Mouse (Mus musculus): Measurements from ENCODE around the gene Edaradd. TPM values are rescaled to one million over a fixed set of nuclear protein-coding genes. Genes with fewer than 3 reads are reported as not detected.

Gene Edaradd
- polyA plus RNA-seq, 1 experiment from 2014 or later: 0.38 TPM

GRCm38 (mm10) chr13:12539716-12540115 lies 19.5 kb upstream of the Edaradd start:
- Histone ChIP-seq H3K4me3 (ENCODE audit: control insufficient read depth in 1 of 2, insufficient read depth in 1 of 2, low read depth in 1 of 2, low read length in 2 of 2) (no peak overlapping the region), H3K27ac (replicated peaks in 1 of 2; ENCODE audit: control insufficient read depth in 1 of 2, insufficient read depth in 1 of 2, low read depth in 2 of 2, low read length in 2 of 2) (no peak overlapping the region), H3K9me3 (ENCODE audit: control insufficient read depth, low read length) (0 out of 2 replicates have a peak, but pooled peaks cover 3% of the 10 kb centered on the region), H3K9ac (ENCODE audit: low read length) (no peak overlapping the region), H3K4me2 (ENCODE audit: low read length) (no peak overlapping the region), H3K4me1 (ENCODE audit: control insufficient read depth in 2 of 2, insufficient read depth in 2 of 2, low read length in 2 of 2) (peaks cover 7 to 8% of the 10 kb centered on the region in 2 experiments), H3K36me3 (ENCODE audit: control insufficient read depth, insufficient read depth, low read length) (no peaks in the 10 kb centered on the region), H3K27me3 (ENCODE audit: control insufficient read depth, insufficient read depth, low read length) (no peaks in the 10 kb centered on the region)
- 22% methylated on average over 11 of the region's 11 CpGs for WGBS
- ATAC-seq (ENCODE audit: insufficient number of reproducible peaks, insufficient read depth, low FRiP score, low read depth): no peak

GRCm38 (mm10) chr13:12537971-12538370 lies 17.7 kb upstream of the Edaradd start:
- Histone ChIP-seq H3K36me3 (ENCODE audit: control insufficient read depth, insufficient read depth, low read length) (no peaks in the 10 kb centered on the region), H3K9me3 (ENCODE audit: control insufficient read depth, low read length) (0 out of 2 replicates have a peak, but pooled peaks cover 3% of the 10 kb centered on the region), H3K4me1 (ENCODE audit: control insufficient read depth in 2 of 2, insufficient read depth in 2 of 2, low read length in 2 of 2) (peaks cover 7 to 8% of the 10 kb centered on the region in 2 experiments), H3K27ac (replicated peaks in 1 of 2; ENCODE audit: control insufficient read depth in 1 of 2, insufficient read depth in 1 of 2, low read depth in 2 of 2, low read length in 2 of 2) (no peak overlapping the region), H3K4me3 (ENCODE audit: control insufficient read depth in 1 of 2, insufficient read depth in 1 of 2, low read depth in 1 of 2, low read length in 2 of 2) (no peak overlapping the region), H3K4me2 (ENCODE audit: low read length) (no peak overlapping the region), H3K9ac (ENCODE audit: low read length) (no peak overlapping the region), H3K27me3 (ENCODE audit: control insufficient read depth, insufficient read depth, low read length) (no peaks in the 10 kb centered on the region)
- no peak for ATAC-seq (ENCODE audit: insufficient number of reproducible peaks, insufficient read depth, low FRiP score, low read depth)
- WGBS: 81% methylated on average over 6 of the region's 6 CpGs

GRCm38 (mm10) chr13:12534628-12535027 lies 14.4 kb upstream of the Edaradd start:
- Histone ChIP-seq H3K4me1 (ENCODE audit: control insufficient read depth in 2 of 2, insufficient read depth in 2 of 2, low read length in 2 of 2) (no peaks in the 10 kb centered on the region), H3K9ac (ENCODE audit: low read length) (no peak overlapping the region), H3K27ac (replicated peaks in 1 of 2; ENCODE audit: control insufficient read depth in 1 of 2, insufficient read depth in 1 of 2, low read depth in 2 of 2, low read length in 2 of 2) (no peak overlapping the region), H3K4me3 (ENCODE audit: control insufficient read depth in 1 of 2, insufficient read depth in 1 of 2, low read depth in 1 of 2, low read length in 2 of 2) (no peak overlapping the region), H3K36me3 (ENCODE audit: control insufficient read depth, insufficient read depth, low read length) (no peaks in the 10 kb centered on the region), H3K27me3 (ENCODE audit: control insufficient read depth, insufficient read depth, low read length) (no peaks in the 10 kb centered on the region), H3K9me3 (ENCODE audit: control insufficient read depth, low read length) (0 out of 2 replicates have a peak, but pooled peaks cover 3% of the 10 kb centered on the region), H3K4me2 (ENCODE audit: low read length) (no peak overlapping the region)
- WGBS: 74% methylated on average over 3 of the region's 3 CpGs
- no peak for ATAC-seq (ENCODE audit: insufficient number of reproducible peaks, insufficient read depth, low FRiP score, low read depth)

GRCm38 (mm10) chr13:12525678-12526077 lies 5.4 kb upstream of the Edaradd start:
- H3K4me1 ChIP-seq (ENCODE audit: control insufficient read depth in 2 of 2, insufficient read depth in 2 of 2, low read length in 2 of 2): 0 out of 4 replicates have a peak, but pooled peaks cover 0 to 6% of the 10 kb centered on the region in 2 experiments
- H3K4me2 ChIP-seq (ENCODE audit: low read length): no peak overlapping the region
- no peak overlapping the region for H3K9ac ChIP-seq (ENCODE audit: low read length)
- H3K9me3 ChIP-seq (ENCODE audit: control insufficient read depth, low read length): no peaks in the 10 kb centered on the region
- no peak for ATAC-seq (ENCODE audit: insufficient number of reproducible peaks, insufficient read depth, low FRiP score, low read depth)
- no peak overlapping the region for H3K27ac ChIP-seq (replicated peaks in 1 of 2; ENCODE audit: control insufficient read depth in 1 of 2, insufficient read depth in 1 of 2, low read depth in 2 of 2, low read length in 2 of 2)
- H3K36me3 ChIP-seq (ENCODE audit: control insufficient read depth, insufficient read depth, low read length): no peaks in the 10 kb centered on the region
- H3K27me3 ChIP-seq (ENCODE audit: control insufficient read depth, insufficient read depth, low read length): no peaks in the 10 kb centered on the region
- WGBS: 84% methylated on average over 4 of the region's 4 CpGs
- H3K4me3 ChIP-seq (ENCODE audit: control insufficient read depth in 1 of 2, insufficient read depth in 1 of 2, low read depth in 1 of 2, low read length in 2 of 2): no peak overlapping the region

GRCm38 (mm10) chr13:12522346-12522745 lies 2.1 kb upstream of the Edaradd start:
- H3K4me1 ChIP-seq (ENCODE audit: control insufficient read depth in 2 of 2, insufficient read depth in 2 of 2, low read length in 2 of 2): no peaks in the 10 kb centered on the region
- no peak overlapping the region for H3K4me2 ChIP-seq (ENCODE audit: low read length)
- no peaks in the 10 kb centered on the region for H3K9me3 ChIP-seq (ENCODE audit: control insufficient read depth, low read length)
- no peak overlapping the region for H3K4me3 ChIP-seq (ENCODE audit: control insufficient read depth in 1 of 2, insufficient read depth in 1 of 2, low read depth in 1 of 2, low read length in 2 of 2)
- no peaks in the 10 kb centered on the region for H3K36me3 ChIP-seq (ENCODE audit: control insufficient read depth, insufficient read depth, low read length)
- no peak overlapping the region for H3K27ac ChIP-seq (replicated peaks in 1 of 2; ENCODE audit: control insufficient read depth in 1 of 2, insufficient read depth in 1 of 2, low read depth in 2 of 2, low read length in 2 of 2)
- no peak overlapping the region for H3K9ac ChIP-seq (ENCODE audit: low read length)
- ATAC-seq (ENCODE audit: insufficient number of reproducible peaks, insufficient read depth, low FRiP score, low read depth): no peak
- H3K27me3 ChIP-seq (ENCODE audit: control insufficient read depth, insufficient read depth, low read length): no peaks in the 10 kb centered on the region; the same call in 1 of the 2 replicates

- peak overlapping the region; percentile 72 for H3K9ac ChIP-seq (ENCODE audit: low read length)
- ATAC-seq (ENCODE audit: insufficient number of reproducible peaks, insufficient read depth, low FRiP score, low read depth): no peak
- WGBS: 6% methylated on average over 18 of the region's 18 CpGs
Observed at GRCm38 (mm10) chr13:12519371-12519770, 867 bp downstream of the Edaradd start.

GRCm38 (mm10) chr13:12511189-12511965 lies 8.9 kb downstream of the Edaradd start:
- no peak overlapping the region for H3K4me3 ChIP-seq (ENCODE audit: control insufficient read depth in 1 of 2, insufficient read depth in 1 of 2, low read depth in 1 of 2, low read length in 2 of 2)
- H3K4me2 ChIP-seq (ENCODE audit: low read length): no peak overlapping the region
- no peaks in the 10 kb centered on the region for H3K27me3 ChIP-seq (ENCODE audit: control insufficient read depth, insufficient read depth, low read length)
- H3K36me3 ChIP-seq (ENCODE audit: control insufficient read depth, insufficient read depth, low read length): no peaks in the 10 kb centered on the region
- H3K27ac ChIP-seq (replicated peaks in 1 of 2; ENCODE audit: control insufficient read depth in 1 of 2, insufficient read depth in 1 of 2, low read depth in 2 of 2, low read length in 2 of 2): no peak overlapping the region
- H3K4me1 ChIP-seq (ENCODE audit: control insufficient read depth in 2 of 2, insufficient read depth in 2 of 2, low read length in 2 of 2): no peaks in the 10 kb centered on the region
- 73% methylated on average over 9 of the region's 9 CpGs for WGBS
- H3K9me3 ChIP-seq (ENCODE audit: control insufficient read depth, low read length): no peaks in the 10 kb centered on the region
- no peak overlapping the region for H3K9ac ChIP-seq (ENCODE audit: low read length)
- no peak for ATAC-seq (ENCODE audit: insufficient number of reproducible peaks, insufficient read depth, low FRiP score, low read depth)

More at GRCm38 (mm10) chr13:12519371-12519770, 867 bp downstream of the Edaradd start:
- H3K4me3 ChIP-seq (ENCODE audit: control insufficient read depth in 1 of 2, insufficient read depth in 1 of 2, low read depth in 1 of 2, low read length in 2 of 2): peak overlapping the region; percentile 23 to 66
- no peaks in the 10 kb centered on the region for H3K9me3 ChIP-seq (ENCODE audit: control insufficient read depth, low read length)
- H3K36me3 ChIP-seq (ENCODE audit: control insufficient read depth, insufficient read depth, low read length): no peaks in the 10 kb centered on the region
- no peaks in the 10 kb centered on the region for H3K4me1 ChIP-seq (ENCODE audit: control insufficient read depth in 2 of 2, insufficient read depth in 2 of 2, low read length in 2 of 2)
- peak overlapping the region; percentile 100 for H3K4me2 ChIP-seq (ENCODE audit: low read length)
- H3K27me3 ChIP-seq (ENCODE audit: control insufficient read depth, insufficient read depth, low read length): no peaks in the 10 kb centered on the region; the same call in 1 of the 2 replicates
- H3K27ac ChIP-seq (replicated peaks in 1 of 2; ENCODE audit: control insufficient read depth in 1 of 2, insufficient read depth in 1 of 2, low read depth in 2 of 2, low read length in 2 of 2): no peak overlapping the region

Data from heart, embryonic 14.5 days (tissue).